Mouse (Mus musculus): ENCODE measurements at regions not wholly inside any gene's neighbourhood (a gene's known extent, or its start where the extent isn't known, plus 50 kb on each side); places are given as distances from the start of the nearest gene placed in this dataset.
A peak's percentile ranks its signal among the peaks of the same experiment; 100 is the strongest.

- H3K27me3 ChIP-seq: no peaks in the 10 kb centered on the region
- H3K4me3 ChIP-seq: no peak overlapping the region
- peak; percentile 72; the same call in 1 of the 2 replicates for ATAC-seq (ENCODE audit: low FRiP score, low read depth)
- H3K4me1 ChIP-seq: peaks cover 27% of the 10 kb centered on the region
- H3K9me3 ChIP-seq: no peaks in the 10 kb centered on the region
- H3K9ac ChIP-seq: no peak overlapping the region
- no peak overlapping the region for H3K4me2 ChIP-seq (replicated peaks)
- no peaks in the 10 kb centered on the region for H3K36me3 ChIP-seq
- peak overlapping the region; percentile 55; the same call in 1 of the 2 replicates for H3K27ac ChIP-seq
- WGBS: 49% methylated on average over 10 of the region's 10 CpGs
These were observed 610.4 kb upstream of the Fam92a start for GRCm38 (mm10) chr4:12781969-12782904.

DNA sequence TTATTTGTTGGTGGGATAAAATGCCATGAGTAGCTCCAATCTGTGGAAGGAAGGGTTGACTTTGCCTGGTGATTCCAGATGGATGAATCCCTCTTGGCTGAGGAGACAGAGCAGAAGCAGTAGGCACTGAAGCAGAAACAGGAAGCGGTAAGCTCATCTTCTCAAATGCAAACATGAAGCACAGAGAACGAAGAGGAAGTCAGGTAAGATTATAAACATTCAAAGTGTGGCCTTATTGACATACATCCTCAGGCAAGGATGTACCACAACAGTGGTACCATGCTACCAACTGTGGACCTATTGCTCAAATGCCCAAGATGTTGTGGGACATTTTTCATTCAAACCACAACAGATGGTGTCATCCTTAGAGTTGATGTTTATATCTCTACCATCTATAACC lies 608.4 kb upstream of the Fam92a start:
- Histone ChIP-seq H3K4me3 (no peak overlapping the region), H3K9ac (no peak overlapping the region), H3K4me2 (replicated peaks) (no peak overlapping the region), H3K27me3 (no peaks in the 10 kb centered on the region), H3K9me3 (no peaks in the 10 kb centered on the region), H3K27ac (no peak overlapping the region), H3K36me3 (no peaks in the 10 kb centered on the region), H3K4me1 (peaks cover 27% of the 10 kb centered on the region)
- ATAC-seq (ENCODE audit: low FRiP score, low read depth): no peak
- 95% methylated on average over 2 of the region's 2 CpGs for WGBS

- Histone ChIP-seq H3K4me1 (peaks cover 36% of the 10 kb centered on the region), H3K9me3 (no peaks in the 10 kb centered on the region), H3K4me3 (no peak overlapping the region), H3K27me3 (no peaks in the 10 kb centered on the region), H3K9ac (no peak overlapping the region), H3K4me2 (replicated peaks) (no peak overlapping the region), H3K27ac (no peak overlapping the region), H3K36me3 (no peaks in the 10 kb centered on the region)
- WGBS: 84% methylated on average over 1 of the region's 1 CpGs
- no peak for ATAC-seq (ENCODE audit: low FRiP score, low read depth)
These were observed 607.4 kb upstream of the Fam92a start for GRCm38 (mm10) chr4:12779211-12779610.

DNA sequence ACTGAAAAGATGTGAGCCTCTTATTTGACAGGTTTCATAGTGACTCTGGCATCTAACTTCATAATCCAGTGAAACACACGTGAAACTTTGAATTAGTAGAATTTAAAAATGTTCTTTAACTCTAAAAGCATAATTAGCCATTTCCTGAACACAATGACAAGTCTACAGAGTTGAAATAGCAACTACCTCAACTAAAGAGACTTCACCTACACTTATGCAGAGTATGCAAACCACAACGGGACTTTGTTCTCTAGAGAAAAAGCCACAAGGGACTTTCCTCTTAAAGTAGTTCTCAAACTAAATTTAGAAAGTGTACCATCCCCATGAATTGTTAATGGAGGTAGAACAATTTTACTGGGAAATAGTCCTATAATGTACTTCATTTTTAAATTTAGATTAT lies 606.3 kb upstream of the Fam92a start:
- H3K27ac ChIP-seq: no peak overlapping the region
- ATAC-seq (ENCODE audit: low FRiP score, low read depth): no peak
- 65% methylated on average over 2 of the region's 2 CpGs for WGBS

DNA sequence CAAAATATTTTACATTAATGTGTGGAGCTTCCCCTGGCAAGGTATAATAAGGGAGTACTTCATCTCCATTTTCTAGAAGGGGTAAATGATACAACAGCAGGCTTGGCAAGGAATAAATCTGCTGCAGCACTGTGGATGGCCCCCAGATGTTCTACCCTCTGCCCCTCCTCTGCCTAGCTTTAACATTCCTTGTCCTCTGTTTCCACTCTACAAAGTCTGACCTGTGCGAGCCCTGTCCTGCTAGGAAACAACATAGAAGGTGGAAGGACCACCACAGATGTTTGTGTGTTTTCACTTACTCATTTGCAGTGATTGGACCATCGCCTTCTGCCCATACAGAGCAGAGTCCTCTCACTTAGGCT lies 604.4 kb upstream of the Fam92a start:
- peak; percentile 51 for ATAC-seq (ENCODE audit: low FRiP score, low read depth)
- WGBS: 48% methylated on average over 2 of the region's 2 CpGs
- Histone ChIP-seq H3K4me1 (peaks cover 22% of the 10 kb centered on the region), H3K36me3 (no peaks in the 10 kb centered on the region), H3K4me2 (replicated peaks) (no peak overlapping the region), H3K27ac (no peak overlapping the region), H3K9me3 (no peaks in the 10 kb centered on the region), H3K4me3 (no peak overlapping the region), H3K27me3 (no peaks in the 10 kb centered on the region), H3K9ac (no peak overlapping the region)

More for the DNA sequence above, 606.3 kb upstream of the Fam92a start:
- H3K9ac ChIP-seq: no peak overlapping the region
- no peak overlapping the region for H3K4me2 ChIP-seq (replicated peaks)
- no peaks in the 10 kb centered on the region for H3K27me3 ChIP-seq
- peaks cover 37% of the 10 kb centered on the region for H3K4me1 ChIP-seq
- no peaks in the 10 kb centered on the region for H3K36me3 ChIP-seq
- H3K9me3 ChIP-seq: no peaks in the 10 kb centered on the region
- no peak overlapping the region for H3K4me3 ChIP-seq

- Histone ChIP-seq H3K4me1 (peaks cover 22% of the 10 kb centered on the region), H3K27me3 (no peaks in the 10 kb centered on the region), H3K9me3 (no peaks in the 10 kb centered on the region), H3K27ac (no peak overlapping the region), H3K36me3 (no peaks in the 10 kb centered on the region), H3K9ac (no peak overlapping the region), H3K4me3 (no peak overlapping the region), H3K4me2 (replicated peaks) (no peak overlapping the region)
- 27% methylated on average over 3 of the region's 3 CpGs for WGBS
- peak; percentile 77 for ATAC-seq (ENCODE audit: low FRiP score, low read depth)
These were observed 603.9 kb upstream of the Fam92a start for GRCm38 (mm10) chr4:12775524-12776216.

DNA sequence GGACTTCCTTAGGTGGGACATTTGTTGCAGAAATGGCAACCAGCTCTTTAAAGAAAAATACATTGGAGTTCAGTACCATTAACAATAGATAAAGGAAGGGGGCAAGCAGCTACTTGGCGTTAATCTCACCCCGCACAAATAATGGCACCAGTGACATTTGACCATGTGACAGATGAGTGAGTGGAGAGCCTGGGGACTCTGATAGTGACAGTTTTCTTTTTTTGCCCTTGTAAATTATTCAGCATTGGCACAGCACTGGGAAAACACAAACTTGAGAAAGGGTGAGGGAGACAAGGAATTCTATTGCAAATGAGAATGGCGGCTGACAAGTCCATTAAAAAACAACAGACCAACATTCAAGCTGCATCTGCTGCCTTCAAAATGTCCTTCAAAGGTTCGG lies 603.3 kb upstream of the Fam92a start:
- no peaks in the 10 kb centered on the region for H3K9me3 ChIP-seq
- H3K4me3 ChIP-seq: no peak overlapping the region
- H3K4me1 ChIP-seq: peaks cover 22% of the 10 kb centered on the region
- no peak for ATAC-seq (ENCODE audit: low FRiP score, low read depth)
- H3K4me2 ChIP-seq (replicated peaks): no peak overlapping the region
- WGBS: 46% methylated on average over 4 of the region's 4 CpGs
- no peaks in the 10 kb centered on the region for H3K36me3 ChIP-seq
- no peaks in the 10 kb centered on the region for H3K27me3 ChIP-seq
- H3K27ac ChIP-seq: no peak overlapping the region
- H3K9ac ChIP-seq: no peak overlapping the region

- Histone ChIP-seq H3K36me3 (no peaks in the 10 kb centered on the region), H3K27me3 (no peaks in the 10 kb centered on the region), H3K4me3 (no peak overlapping the region), H3K4me2 (replicated peaks) (no peak overlapping the region), H3K4me1 (peaks cover 22% of the 10 kb centered on the region), H3K9ac (no peak overlapping the region), H3K27ac (no peak overlapping the region), H3K9me3 (no peaks in the 10 kb centered on the region)
- no peak for ATAC-seq (ENCODE audit: low FRiP score, low read depth)
- WGBS: 44% methylated on average over 5 of the region's 5 CpGs
These were observed 602.9 kb upstream of the Fam92a start for GRCm38 (mm10) chr4:12774671-12775070.

GRCm38 (mm10) chr4:12773201-12773600 lies 601.4 kb upstream of the Fam92a start:
- no peaks in the 10 kb centered on the region for H3K9me3 ChIP-seq
- no peak overlapping the region for H3K4me2 ChIP-seq (replicated peaks)
- no peak overlapping the region for H3K9ac ChIP-seq
- no peaks in the 10 kb centered on the region for H3K27me3 ChIP-seq
- no peak overlapping the region for H3K27ac ChIP-seq
- WGBS: 79% methylated on average over 7 of the region's 7 CpGs
- H3K4me1 ChIP-seq: peaks cover 22% of the 10 kb centered on the region
- no peak for ATAC-seq (ENCODE audit: low FRiP score, low read depth)
- H3K36me3 ChIP-seq: no peaks in the 10 kb centered on the region
- H3K4me3 ChIP-seq: no peak overlapping the region

- no peaks in the 10 kb centered on the region for H3K9me3 ChIP-seq
- H3K4me3 ChIP-seq: no peak overlapping the region
- H3K4me2 ChIP-seq (replicated peaks): no peak overlapping the region
- no peak overlapping the region for H3K27ac ChIP-seq
- H3K9ac ChIP-seq: no peak overlapping the region
- H3K27me3 ChIP-seq: no peaks in the 10 kb centered on the region
- H3K36me3 ChIP-seq: no peaks in the 10 kb centered on the region
- H3K4me1 ChIP-seq: peaks cover 11% of the 10 kb centered on the region; the same call in 1 of the 2 replicates
- 0 out of 2 replicates have a peak, but pooled peaks have one; percentile 3 for ATAC-seq (ENCODE audit: low FRiP score, low read depth)
- 39% methylated on average over 5 of the region's 5 CpGs for WGBS
These were observed 598.4 kb upstream of the Fam92a start for GRCm38 (mm10) chr4:12770131-12770780.

DNA sequence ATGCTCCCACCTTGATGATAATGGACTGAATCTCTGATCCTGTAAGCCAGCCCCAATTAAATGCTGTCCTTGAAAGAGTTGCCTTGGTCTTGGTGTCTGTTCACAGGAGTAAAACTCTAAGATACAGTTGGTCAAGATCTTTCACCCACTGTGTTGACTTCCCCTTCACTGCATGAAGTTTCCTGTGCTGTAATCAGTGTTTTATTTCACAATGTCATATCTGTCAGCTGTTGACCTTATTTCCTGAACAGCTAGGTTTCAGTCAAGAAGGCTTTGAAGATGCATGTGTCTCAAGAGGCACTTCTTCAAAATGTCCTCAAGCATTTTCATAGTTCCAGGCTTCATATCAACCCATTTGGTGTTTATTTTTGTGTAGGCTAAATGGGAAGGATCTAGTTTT lies 597.3 kb upstream of the Fam92a start:
- Histone ChIP-seq H3K9ac (no peak overlapping the region), H3K9me3 (no peaks in the 10 kb centered on the region), H3K27me3 (no peaks in the 10 kb centered on the region), H3K36me3 (no peaks in the 10 kb centered on the region), H3K4me2 (replicated peaks) (no peak overlapping the region), H3K4me1 (peaks cover under 1% of the 10 kb centered on the region; the same call in 1 of the 2 replicates), H3K27ac (no peak overlapping the region), H3K4me3 (no peak overlapping the region)
- no peak for ATAC-seq (ENCODE audit: low FRiP score, low read depth)

- WGBS: 70% methylated on average over 1 of the region's 1 CpGs
- Histone ChIP-seq H3K27me3 (no peaks in the 10 kb centered on the region), H3K36me3 (no peaks in the 10 kb centered on the region), H3K27ac (no peak overlapping the region), H3K4me1 (no peaks in the 10 kb centered on the region), H3K9me3 (no peaks in the 10 kb centered on the region), H3K9ac (no peak overlapping the region), H3K4me2 (replicated peaks) (no peak overlapping the region), H3K4me3 (no peak overlapping the region)
- no peak for ATAC-seq (ENCODE audit: low FRiP score, low read depth)
These were observed 594.9 kb upstream of the Fam92a start for GRCm38 (mm10) chr4:12766763-12767162.
